Mouse (Mus musculus) heart, adult 2 months (tissue): ENCODE results near the gene Trove2.

ENCODE experiments used
- CTCF ChIP-seq: fragments of 200-600 bp; IDR thresholded peaks from 2 replicates; pipeline ENCODE4 v1.8.1; 2022; ENCODE audit warnings: antibody characterized with exemption, mild to moderate bottlenecking, moderate library complexity
- EP300 ChIP-seq: fragments of 200-500 bp; IDR thresholded peaks from 2 replicates; pipeline ENCODE4 v1.6.1; 2011; ENCODE audit warnings: low read depth, low read length, control low read depth; ENCODE audit not compliant: insufficient read depth

DNA sequence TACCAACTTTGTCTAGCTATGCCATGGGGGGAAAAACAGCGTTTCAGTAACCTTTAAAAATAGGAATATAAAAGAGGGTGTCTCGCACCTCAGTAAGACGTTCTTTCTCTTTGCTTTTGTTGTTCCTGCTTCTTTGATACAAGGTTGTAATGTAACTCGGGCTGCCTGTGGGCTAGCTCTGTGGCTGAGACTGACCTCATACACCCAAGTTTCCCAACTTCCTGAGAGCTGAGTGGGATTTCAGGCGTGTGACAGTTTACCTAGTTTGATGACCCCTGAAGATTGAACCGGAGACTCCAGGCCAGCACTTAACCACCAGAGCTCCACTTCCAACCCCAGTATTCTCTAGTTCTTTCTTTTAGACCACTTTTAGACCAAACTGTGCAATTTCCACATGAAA lies 68.5 kb downstream of the Trove2 start:
- TF ChIP-seq CTCF (no peak), EP300 (no peak)
